Mouse (Mus musculus) bone marrow macrophage, adult 2 months (primary cell): ENCODE measurements at regions not wholly inside any gene's neighbourhood (a gene's known extent, or its start where the extent isn't known, plus 50 kb on each side); places are given as distances from the start of the nearest gene placed in this dataset.

Experiments
- CTCF ChIP-seq: IDR thresholded peaks from 2 replicates; pipeline ENCODE4 v1.5.1; 2012; ENCODE audit warnings: low read depth, mild to moderate bottlenecking, low read length, moderate library complexity
- POLR2A ChIP-seq: IDR thresholded peaks from 2 replicates; pipeline ENCODE4 v1.6.1; 2012; ENCODE audit warnings: mild to moderate bottlenecking, low read depth, low read length, borderline replicate concordance

- TF ChIP-seq CTCF (no peak), POLR2A (no peak)
Observed at GRCm38 (mm10) chr4:71131670-71132317, 597.0 kb upstream of the Megf9 start.
